10 mouse cellular contexts compared by ENCODE assay signal in genomic region chr1:162453578-162453977, GRCm38 (mm10). TPM values are rescaled to one million over a fixed set of nuclear protein-coding genes. Genes with fewer than 3 reads are reported as not detected.
A peak's percentile ranks its signal among the peaks of the same experiment; 100 is the strongest.
DNase-seq lines count a peak whose midpoint lies in the region; ATAC-seq lines count a peak whose summit lies in the region.
"Had no signal": no experiment of that assay in that cellular context is flagged by ENCODE, and none has a peak within 500 bp of the region (broad histone marks: within the 10 kb centered on the region; RNA-seq: fewer than 3 reads in every experiment).

No protein-coding gene starts in this region.

- no peak overlapping the region for H3K4me3 ChIP-seq in midbrain, embryonic 15.5 days
- H3K4me3 ChIP-seq in midbrain, embryonic 13.5 days (replicated peaks) = no peak overlapping the region
- no peak overlapping the region for H3K4me3 ChIP-seq in forebrain, embryonic 14.5 days (ENCODE audit: low read depth, low read length)

- 0 out of 2 replicates have a peak, but pooled peaks have one; percentile 14 for ATAC-seq in midbrain, embryonic 15.5 days (replicated peaks)
- no peak for ATAC-seq in midbrain, embryonic 13.5 days
- peak; percentile 48; the same call in 1 of the 2 replicates for ATAC-seq in forebrain, embryonic 14.5 days
- ATAC-seq: activated CD4-positive, CD25-positive, alpha-beta regulatory T cell, adult 4 months had no signal

- 48% methylated on average over 8 of the region's 8 CpGs for WGBS in midbrain, embryonic 15.5 days
- 61% methylated on average over 8 of the region's 8 CpGs for WGBS in midbrain, embryonic 13.5 days
- 23% methylated on average over 8 of the region's 8 CpGs for WGBS in forebrain, embryonic 14.5 days

- H3K27ac ChIP-seq in midbrain, embryonic 15.5 days = no peak overlapping the region
- no peak overlapping the region for H3K27ac ChIP-seq in midbrain, embryonic 13.5 days
- no peak overlapping the region for H3K27ac ChIP-seq in forebrain, embryonic 14.5 days (ENCODE audit: low read depth, low read length)

- H3K4me2 ChIP-seq in midbrain, embryonic 15.5 days = no peak overlapping the region
- no peak overlapping the region for H3K4me2 ChIP-seq in midbrain, embryonic 13.5 days (replicated peaks)
- no peak overlapping the region for H3K4me2 ChIP-seq in forebrain, embryonic 14.5 days (ENCODE audit: low read length)

- no peaks in the 10 kb centered on the region for H3K4me1 ChIP-seq in midbrain, embryonic 15.5 days
- H3K4me1 ChIP-seq in midbrain, embryonic 13.5 days (replicated peaks) = 0 out of 2 replicates have a peak, but pooled peaks cover 5% of the 10 kb centered on the region
- no peaks in the 10 kb centered on the region for H3K4me1 ChIP-seq in forebrain, embryonic 14.5 days (ENCODE audit: control insufficient read depth, insufficient read depth, low read length)

- no peak overlapping the region for H3K9ac ChIP-seq in midbrain, embryonic 15.5 days
- no peak overlapping the region for H3K9ac ChIP-seq in midbrain, embryonic 13.5 days (replicated peaks)
- no peak overlapping the region for H3K9ac ChIP-seq in forebrain, embryonic 14.5 days (ENCODE audit: low read length)

- H3K9me3 ChIP-seq in midbrain, embryonic 15.5 days = no peaks in the 10 kb centered on the region
- H3K9me3 ChIP-seq in midbrain, embryonic 13.5 days = no peaks in the 10 kb centered on the region
- no peaks in the 10 kb centered on the region for H3K9me3 ChIP-seq in forebrain, embryonic 14.5 days (replicated peaks; ENCODE audit: control insufficient read depth, low read length)

- peak; percentile 47 for DNase-seq in adrenal gland, adult 2 months
- no peak for DNase-seq in adrenal gland, postnatal 4 days (ENCODE audit: low spot score in 2 of 2)
- DNase-seq in forebrain, embryonic 14.5 days (ENCODE audit: low spot score) = peak; percentile 60
- DNase-seq in lung, postnatal 14 days = peak; percentile 12
- DNase-seq in adipocyte (ENCODE audit: low spot score) = no peak
- DNase-seq in gastrocnemius, postnatal 14 days = no peak
- DNase-seq: gastrocnemius, postnatal 25 days had no signal

- H3K36me3 ChIP-seq in midbrain, embryonic 15.5 days (replicated peaks) = no peaks in the 10 kb centered on the region
- no peaks in the 10 kb centered on the region for H3K36me3 ChIP-seq in midbrain, embryonic 13.5 days
- H3K36me3 ChIP-seq in forebrain, embryonic 14.5 days (ENCODE audit: control insufficient read depth, insufficient read depth, low read length) = no peaks in the 10 kb centered on the region

- intact Hi-C loops in gastrocnemius, postnatal 14 days (cut with DNase I; ENCODE audit: low total_unique reads) = no loop called here

- H3K27me3 ChIP-seq in midbrain, embryonic 15.5 days (replicated peaks) = no peaks in the 10 kb centered on the region
- H3K27me3 ChIP-seq in midbrain, embryonic 13.5 days = no peaks in the 10 kb centered on the region
- no peaks in the 10 kb centered on the region for H3K27me3 ChIP-seq in forebrain, embryonic 14.5 days (replicated peaks; ENCODE audit: control insufficient read depth, insufficient read depth, low read length)

RNA-seq across cellular contexts. Expression of gene Dnm3, which starts 24.3 kb away (rescaled TPM):
- total RNA-seq in adrenal gland, adult 2 months (2021) = 10 to 100 TPM; 11.6 to 18.1 TPM
- 3.3 and 3.8 TPM in 2 replicates for polyA plus RNA-seq in adrenal gland, adult 2 months (2012; rRNA removed)
- 10 to 100 TPM; 14.1 to 15.6 TPM for total RNA-seq in adrenal gland, postnatal 4 days (2021)
- 55.7 and 67.6 TPM in 2 replicates for polyA plus RNA-seq in midbrain, embryonic 15.5 days (2015; fragmentation: Nextera tagmentation; extraction: Ambion mirVana)
- polyA plus RNA-seq in midbrain, embryonic 13.5 days (2015; fragmentation: Nextera tagmentation; extraction: Ambion mirVana) = 33.5 and 34.8 TPM in 2 replicates
- polyA plus RNA-seq in forebrain, embryonic 14.5 days (2014; fragmentation: Nextera tagmentation; extraction: Ambion mirVana) = 20.6 and 28.5 TPM in 2 replicates
- total RNA-seq in gastrocnemius, postnatal 14 days (2021) = 1 to 10 TPM; 5.0 to 6.3 TPM

Comparison
In these comparisons a context has a peak if more than half of its experiments do, and no peak if none do; other contexts are left out.
1. DNase-seq: peak in adrenal gland, adult 2 months (single experiment), forebrain, embryonic 14.5 days (single experiment) and lung, postnatal 14 days (single experiment); none in adrenal gland, postnatal 4 days (0 of 2), adipocyte (single experiment) and gastrocnemius, postnatal 14 days (single experiment).